Mouse (Mus musculus): Measurements from ENCODE around the gene Ehmt2.

DNA sequence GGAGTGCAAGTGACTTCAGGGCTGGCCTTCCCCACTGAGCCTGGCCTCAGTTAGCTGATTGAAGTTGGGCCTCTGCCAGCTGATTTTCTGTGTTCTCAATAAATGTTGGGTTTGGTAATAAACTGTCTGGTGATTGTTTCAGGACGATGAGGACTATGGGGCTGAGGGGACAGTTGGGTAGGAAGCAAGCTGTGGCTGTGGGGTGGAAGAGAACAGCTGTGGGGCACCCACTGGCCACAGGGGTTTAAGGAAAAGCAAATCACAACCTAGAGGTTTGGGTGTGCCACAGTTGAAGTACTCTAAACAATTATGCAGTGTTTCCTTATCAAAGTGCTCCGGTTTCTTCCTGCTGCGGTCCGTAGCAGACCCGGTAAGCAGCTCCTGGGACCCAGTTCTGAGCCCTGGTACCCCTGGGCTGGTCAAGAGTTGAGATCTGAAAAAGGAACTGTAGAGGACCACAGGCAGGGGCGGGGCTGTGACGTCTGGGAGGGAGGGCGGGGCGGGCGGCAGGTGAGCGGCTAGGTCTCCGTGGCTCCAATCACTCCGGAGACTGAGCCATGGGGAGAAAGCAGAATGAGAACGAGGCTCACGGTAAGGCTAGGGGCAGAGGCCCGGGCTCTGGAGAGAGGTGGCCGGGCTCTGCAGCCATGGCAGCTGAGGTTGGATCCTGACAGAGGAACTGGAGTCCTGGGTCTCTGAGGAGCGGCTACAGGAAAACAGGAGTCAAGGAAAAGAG is 15.8 kb downstream of the Ehmt2 start, which contains the start of gene Slc44a4:
- TF ChIP-seq POLR2A (IDR thresholded peaks at IDR 0.05; ENCODE audit: control insufficient read depth, extremely low read depth, insufficient read depth, low read length, poor library complexity) = no peak
- TF ChIP-seq CTCF (IDR thresholded peaks at IDR 0.05; ENCODE audit: borderline replicate concordance, control insufficient read depth, extremely low read depth, insufficient read depth, low read length, poor library complexity) = no peak
